Mouse (Mus musculus) spleen, embryonic (tissue): ENCODE data around the gene Selenoi.
"Not testable (repeated sequence)": the region's sequence is repeated elsewhere in the genome, so short reads cannot be mapped to it uniquely, and the experiment has no call there.

Source experiments
- CTCF ChIA-PET: fragments of 350-600 bp; sonication (Branson Sonifier 250); formaldehyde crosslinking; loops from one replicate; lab custom pipeline; 2022; lab: Charles Lee

Selenoi gene

GRCm38 (mm10) chr5:30232271-30232971, at the start of gene Selenoi:
Selenoi (plus strand) TSS chr5:30232581.
- CTCF ChIA-PET: no interaction called here

GRCm38 (mm10) chr5:30187687-30188485, 44.5 kb upstream of the Selenoi start:
- CTCF ChIA-PET: no interaction called here

- CTCF ChIA-PET: no interaction called here
Observed at GRCm38 (mm10) chr5:30192452-30192851, 39.9 kb upstream of the Selenoi start.

GRCm38 (mm10) chr5:30195340-30195739, 37.0 kb upstream of the Selenoi start:
- CTCF ChIA-PET: no interaction called here

GRCm38 (mm10) chr5:30198257-30198656, 34.1 kb upstream of the Selenoi start:
- CTCF ChIA-PET: no interaction called here

GRCm38 (mm10) chr5:30201521-30201920, 30.9 kb upstream of the Selenoi start:
- CTCF ChIA-PET: no interaction called here

- CTCF ChIA-PET: no interaction called here
Observed at GRCm38 (mm10) chr5:30202221-30202620, 30.2 kb upstream of the Selenoi start.

GRCm38 (mm10) chr5:30203216-30203885, 29.0 kb upstream of the Selenoi start:
- CTCF ChIA-PET: no interaction called here

- CTCF ChIA-PET: no interaction called here
Observed at GRCm38 (mm10) chr5:30204441-30204840, 27.9 kb upstream of the Selenoi start.

GRCm38 (mm10) chr5:30205034-30205433, 27.3 kb upstream of the Selenoi start:
- CTCF ChIA-PET: interaction anchor here (0.6 kb wide), 1 partner anchor 137 kb away, joined by 15 read pairs; no protein-coding TSS in a partner anchor

- CTCF ChIA-PET: interaction anchor here (0.6 kb wide), 1 partner anchor 137 kb away, joined by 15 read pairs; no protein-coding TSS in a partner anchor
Observed at GRCm38 (mm10) chr5:30205493-30205892, 26.9 kb upstream of the Selenoi start, which contains the start of gene Adgrf3. Adgrf3 (minus strand) TSS chr5:30205722.

- CTCF ChIA-PET: no interaction called here
Observed at GRCm38 (mm10) chr5:30207276-30207675, 25.1 kb upstream of the Selenoi start.

GRCm38 (mm10) chr5:30210758-30211157, 21.6 kb upstream of the Selenoi start:
- CTCF ChIA-PET: not testable (repeated sequence)

GRCm38 (mm10) chr5:30214889-30215288, 17.5 kb upstream of the Selenoi start:
- CTCF ChIA-PET: no interaction called here

- CTCF ChIA-PET: interaction anchor here (0.6 kb wide), 1 partner anchor 129 kb away, joined by 8 read pairs; no protein-coding TSS in a partner anchor
Observed at GRCm38 (mm10) chr5:30215970-30216369, 16.4 kb upstream of the Selenoi start.

- CTCF ChIA-PET: no interaction called here
Observed at GRCm38 (mm10) chr5:30219715-30220114, 12.7 kb upstream of the Selenoi start.

- CTCF ChIA-PET: no interaction called here
Observed at GRCm38 (mm10) chr5:30220666-30221065, 11.7 kb upstream of the Selenoi start.

GRCm38 (mm10) chr5:30222681-30223080, 9.7 kb upstream of the Selenoi start:
- CTCF ChIA-PET: no interaction called here

GRCm38 (mm10) chr5:30230901-30231300, 1.5 kb upstream of the Selenoi start:
- CTCF ChIA-PET: interaction anchor here (0.7 kb wide), 1 partner anchor 17 kb away, joined by 22 read pairs; no protein-coding TSS in a partner anchor

- CTCF ChIA-PET: no interaction called here
Observed at GRCm38 (mm10) chr5:30231891-30232270, 500 bp upstream of the Selenoi start.

GRCm38 (mm10) chr5:30233042-30233441, 661 bp downstream of the Selenoi start:
- CTCF ChIA-PET: no interaction called here

GRCm38 (mm10) chr5:30233979-30234378, 1.6 kb downstream of the Selenoi start:
- CTCF ChIA-PET: interaction anchor here (0.7 kb wide), 1 partner anchor 650 kb away, joined by 5 read pairs; no protein-coding TSS in a partner anchor
